Mouse (Mus musculus) midbrain, embryonic 12.5 days (tissue): ENCODE data around the gene Ddr1. TPM values are rescaled to one million over a fixed set of nuclear protein-coding genes. Genes with fewer than 3 reads are reported as not detected.

Source experiments
- ATAC-seq: fragments of 200-750 bp; cut with Nextera tagmentation; 2 replicates; pipeline ENCODE4 v1.8.0; 2017; ENCODE audit warnings: low read depth, moderate TSS enrichment, moderate library complexity; ENCODE audit not compliant: low FRiP score
- H3K27ac ChIP-seq: fragments of 300-500 bp; sonication (generic); replicated peaks from 2 replicates; pipeline ENCODE4 v1.5.1; 2016; ENCODE audit warnings: mild to moderate bottlenecking
- H3K27me3 ChIP-seq: fragments of 300-500 bp; sonication (generic); 2 replicates; pipeline ENCODE4 v1.6.1; 2016; ENCODE audit warnings: mild to moderate bottlenecking
- H3K36me3 ChIP-seq: fragments of 300-500 bp; sonication (generic); 2 replicates; pipeline ENCODE4 v1.6.1; 2016
- H3K4me1 ChIP-seq: fragments of 300-500 bp; sonication (generic); 2 replicates; pipeline ENCODE4 v1.6.1; 2016
- H3K4me2 ChIP-seq: fragments of 300-500 bp; sonication (generic); replicated peaks from 2 replicates; pipeline ENCODE4 v1.6.1; 2016; ENCODE audit warnings: mild to moderate bottlenecking, moderate library complexity
- H3K4me3 ChIP-seq: fragments of 300-500 bp; sonication (generic); 2 replicates; pipeline ENCODE4 v1.5.1; 2016; ENCODE audit warnings: mild to moderate bottlenecking
- H3K9ac ChIP-seq: fragments of 300-500 bp; sonication (generic); replicated peaks from 2 replicates; pipeline ENCODE4 v1.6.1; 2016; ENCODE audit warnings: mild to moderate bottlenecking, moderate library complexity
- H3K9me3 ChIP-seq: fragments of 300-500 bp; sonication (generic); 2 replicates; pipeline ENCODE4 v1.6.1; 2016; ENCODE audit warnings: mild to moderate bottlenecking
- WGBS: fragments of 180-500 bp; shearing (Covaris S2); methylation state at CpG from one replicate; pipeline ENCODE4 v1.1.7; 2016; 5-methylcytosine and 5-hydroxymethylcytosine counted together
- polyA plus RNA-seq: library from polyadenylated mRNA; unstranded; fragments of >200 nt; fragmentation: Nextera tagmentation; extraction: Ambion mirVana; gene quantifications from 2 replicates; pipeline ENCODE4 v1.2.1, GENCODE M21; 2016

Gene Ddr1
- polyA plus RNA-seq = 201 and 218 TPM in 2 replicates

DNA sequence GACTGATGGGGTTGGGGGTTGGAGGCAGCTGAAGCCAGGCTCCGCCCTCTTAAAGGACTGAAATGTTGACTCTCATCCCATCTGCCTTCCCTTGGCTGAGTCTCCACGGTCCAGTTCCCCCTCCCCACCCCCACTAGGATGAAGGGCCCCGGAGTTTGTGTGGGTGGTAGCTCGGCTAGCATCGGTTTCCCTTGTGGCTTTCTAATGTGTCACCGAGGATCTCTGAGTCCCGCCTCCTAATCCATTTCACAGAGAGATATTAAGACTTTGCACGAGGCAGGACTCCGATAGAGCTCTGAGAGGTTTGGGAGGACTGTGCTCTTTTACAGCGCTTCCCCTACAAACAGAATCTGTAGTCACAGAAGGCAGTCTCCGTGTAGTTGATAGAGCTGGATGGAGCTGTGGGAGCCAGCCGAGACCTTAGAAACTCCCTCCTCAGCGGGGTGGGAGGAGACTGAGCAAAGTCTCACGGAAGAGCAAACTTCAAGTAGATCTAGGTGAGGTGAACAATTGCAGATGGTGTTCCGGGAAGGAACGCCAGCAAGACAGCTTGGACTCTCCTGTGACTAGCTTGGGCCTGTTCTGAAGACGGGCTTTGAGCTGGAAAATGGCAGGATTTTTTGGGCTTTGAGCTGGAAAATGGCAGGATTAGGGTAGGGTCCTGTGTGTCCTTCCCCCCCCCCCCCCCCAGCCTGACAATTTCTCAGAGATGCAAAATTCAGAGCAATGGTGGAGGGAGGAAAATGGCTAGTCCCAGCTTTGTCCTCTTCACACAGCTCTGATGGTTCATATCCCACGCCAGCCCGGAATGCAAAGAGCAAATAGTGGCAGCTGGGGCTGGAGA is at the start of gene Ddr1:
TSS of gene Ddr1 (minus strand) at position 1 of the 844 bp plus-strand sequence.
- Histone ChIP-seq H3K36me3 (no peaks in the 10 kb centered on the region), H3K9ac (peak within 1 kb of the TSS; percentile 94), H3K27ac (peak within 1 kb of the TSS; percentile 100), H3K4me1 (peaks cover 42% of the 10 kb centered on the region), H3K9me3 (no peaks in the 10 kb centered on the region), H3K4me2 (peak within 1 kb of the TSS; percentile 84), H3K4me3 (peak within 1 kb of the TSS; percentile 89), H3K27me3 (no peaks in the 10 kb centered on the region)
- peak; percentile 74 for ATAC-seq
- 1% methylated on average over 19 of the region's 19 CpGs for WGBS

DNA sequence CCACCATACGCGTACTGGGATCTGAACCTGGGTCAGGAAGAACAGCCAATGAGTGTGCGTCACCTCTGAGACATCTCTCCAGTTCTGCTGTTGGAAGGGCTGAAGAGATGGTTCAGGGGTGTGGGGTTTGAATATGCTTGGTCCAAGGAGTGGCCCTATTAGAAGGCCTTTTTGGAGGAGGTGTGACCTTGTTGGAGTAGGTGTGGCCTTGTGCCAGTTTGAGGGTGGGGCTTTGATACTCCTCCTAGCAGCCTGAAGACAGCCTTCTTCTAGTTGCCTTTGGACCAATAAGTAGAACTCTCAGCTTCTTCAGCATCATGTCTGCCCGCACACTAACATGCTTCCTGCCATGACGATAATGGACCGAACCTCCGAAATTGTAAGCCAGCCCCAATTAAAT is 49.2 kb upstream of the Ddr1 start:
- Histone ChIP-seq H3K27me3 (no peaks in the 10 kb centered on the region), H3K36me3 (no peaks in the 10 kb centered on the region), H3K9me3 (no peaks in the 10 kb centered on the region), H3K4me2 (no peak overlapping the region), H3K4me1 (no peaks in the 10 kb centered on the region), H3K9ac (no peak overlapping the region), H3K27ac (no peak overlapping the region), H3K4me3 (no peak overlapping the region)
- WGBS = 95% methylated on average over 7 of the region's 7 CpGs
- ATAC-seq = no peak

DNA sequence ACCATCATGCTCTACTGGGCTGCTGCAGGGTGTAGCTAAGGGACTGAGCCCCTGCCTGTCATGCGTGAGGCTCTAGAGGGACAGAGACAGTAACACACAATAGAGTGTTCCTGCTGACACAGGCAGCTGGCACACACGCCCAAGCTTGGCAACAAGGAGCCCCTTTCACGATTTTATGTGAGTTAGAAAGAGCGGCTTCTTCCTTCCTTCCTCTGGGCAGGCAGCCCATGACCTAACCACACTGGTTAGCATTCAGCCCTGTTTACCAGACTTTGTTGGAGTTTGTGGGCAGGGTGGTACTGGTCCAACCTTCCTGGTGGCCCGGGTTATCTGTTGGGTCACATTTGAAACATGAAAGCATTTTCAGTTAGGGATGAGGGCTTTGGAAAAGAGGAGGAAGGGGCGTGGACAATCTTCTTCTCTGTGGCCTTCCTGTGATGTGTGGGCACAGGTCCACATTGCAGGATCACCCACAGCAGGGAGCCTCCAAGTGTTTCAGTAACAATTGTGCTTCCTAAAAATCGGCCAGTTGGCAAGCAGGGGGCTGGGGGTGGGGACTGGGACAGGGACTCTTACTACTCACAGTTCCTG is 47.9 kb upstream of the Ddr1 start:
- ATAC-seq = no peak
- Histone ChIP-seq H3K36me3 (no peaks in the 10 kb centered on the region), H3K4me1 (no peaks in the 10 kb centered on the region), H3K4me3 (no peak overlapping the region), H3K27me3 (no peaks in the 10 kb centered on the region), H3K4me2 (no peak overlapping the region), H3K27ac (no peak overlapping the region), H3K9me3 (no peaks in the 10 kb centered on the region), H3K9ac (no peak overlapping the region)
- 67% methylated on average over 7 of the region's 7 CpGs for WGBS

DNA sequence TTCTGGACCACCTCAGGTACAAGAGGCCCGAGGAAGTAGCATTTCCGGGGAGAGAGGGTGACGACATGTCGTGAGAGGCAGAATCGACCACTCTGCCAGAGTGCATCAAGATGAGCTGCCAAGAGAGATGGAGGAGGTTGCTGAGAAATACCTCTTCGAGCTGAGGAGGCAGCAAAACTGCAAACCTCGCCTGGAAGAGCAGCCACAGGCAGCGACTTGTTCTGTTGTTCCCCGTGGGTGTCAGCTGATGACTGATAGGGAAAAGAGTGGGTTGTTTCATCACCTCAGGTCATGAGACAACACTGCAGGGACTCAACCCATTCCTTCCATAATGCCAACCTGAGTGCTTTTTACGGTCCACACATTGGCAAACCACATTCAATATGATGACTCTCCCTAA is 45.3 kb upstream of the Ddr1 start:
- Histone ChIP-seq H3K9me3 (no peaks in the 10 kb centered on the region), H3K4me1 (no peaks in the 10 kb centered on the region), H3K9ac (no peak overlapping the region), H3K4me2 (no peak overlapping the region), H3K4me3 (no peak overlapping the region), H3K36me3 (no peaks in the 10 kb centered on the region), H3K27ac (no peak overlapping the region), H3K27me3 (no peaks in the 10 kb centered on the region)
- ATAC-seq = no peak
- 85% methylated on average over 10 of the region's 10 CpGs for WGBS

DNA sequence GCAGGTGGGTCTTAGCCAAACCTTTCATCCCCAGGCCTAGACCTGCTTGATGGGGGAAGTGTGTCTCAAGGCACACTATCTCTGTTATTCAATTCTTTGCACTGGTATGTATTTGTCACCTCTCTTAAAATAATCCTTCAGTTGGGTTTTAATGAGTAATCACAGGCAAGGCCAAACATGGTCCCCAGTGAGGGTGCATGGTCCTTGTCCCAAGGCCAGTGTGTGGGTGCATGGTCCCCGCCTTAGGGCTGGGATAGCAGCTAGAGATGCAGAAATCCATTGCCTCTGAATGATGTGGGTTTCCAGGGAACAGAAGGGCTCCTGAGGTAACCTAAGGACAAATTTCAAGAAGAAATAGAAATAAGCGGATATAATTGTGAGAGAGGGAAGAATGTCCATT is 39.9 kb upstream of the Ddr1 start:
- 99% methylated on average over 2 of the region's 2 CpGs for WGBS

DNA sequence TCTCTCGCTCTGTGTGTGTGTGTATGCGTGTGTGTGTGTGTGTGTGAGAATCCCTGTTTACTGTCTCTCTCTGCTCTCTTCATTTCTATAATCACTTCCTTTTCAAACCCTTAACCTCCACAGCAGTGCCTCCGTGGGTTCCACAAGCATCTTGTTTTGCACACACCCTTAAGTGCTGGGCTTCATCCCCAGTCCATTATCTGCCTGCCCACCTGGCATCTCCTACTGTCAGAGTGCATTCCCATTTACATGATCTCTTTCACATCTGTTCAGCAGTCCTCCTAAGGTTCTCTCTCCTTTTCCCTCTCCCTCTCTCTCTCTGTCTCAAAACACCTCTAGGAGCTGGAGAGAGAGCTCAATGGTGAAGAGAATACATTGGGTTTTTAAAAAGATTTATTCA is 38.5 kb upstream of the Ddr1 start:
- Histone ChIP-seq H3K9me3 (no peaks in the 10 kb centered on the region), H3K9ac (no peak overlapping the region), H3K4me3 (no peak overlapping the region), H3K36me3 (no peaks in the 10 kb centered on the region), H3K27ac (no peak overlapping the region), H3K4me2 (no peak overlapping the region), H3K4me1 (no peaks in the 10 kb centered on the region), H3K27me3 (0 out of 2 replicates have a peak, but pooled peaks cover 9% of the 10 kb centered on the region)
- ATAC-seq = no peak
- WGBS = 74% methylated on average over 3 of the region's 3 CpGs

More for the DNA sequence above, 39.9 kb upstream of the Ddr1 start:
- Histone ChIP-seq H3K36me3 (no peaks in the 10 kb centered on the region), H3K9me3 (no peaks in the 10 kb centered on the region), H3K27me3 (0 out of 2 replicates have a peak, but pooled peaks cover 2% of the 10 kb centered on the region), H3K4me2 (no peak overlapping the region), H3K4me3 (no peak overlapping the region), H3K27ac (no peak overlapping the region), H3K4me1 (no peaks in the 10 kb centered on the region), H3K9ac (no peak overlapping the region)
- no peak for ATAC-seq

DNA sequence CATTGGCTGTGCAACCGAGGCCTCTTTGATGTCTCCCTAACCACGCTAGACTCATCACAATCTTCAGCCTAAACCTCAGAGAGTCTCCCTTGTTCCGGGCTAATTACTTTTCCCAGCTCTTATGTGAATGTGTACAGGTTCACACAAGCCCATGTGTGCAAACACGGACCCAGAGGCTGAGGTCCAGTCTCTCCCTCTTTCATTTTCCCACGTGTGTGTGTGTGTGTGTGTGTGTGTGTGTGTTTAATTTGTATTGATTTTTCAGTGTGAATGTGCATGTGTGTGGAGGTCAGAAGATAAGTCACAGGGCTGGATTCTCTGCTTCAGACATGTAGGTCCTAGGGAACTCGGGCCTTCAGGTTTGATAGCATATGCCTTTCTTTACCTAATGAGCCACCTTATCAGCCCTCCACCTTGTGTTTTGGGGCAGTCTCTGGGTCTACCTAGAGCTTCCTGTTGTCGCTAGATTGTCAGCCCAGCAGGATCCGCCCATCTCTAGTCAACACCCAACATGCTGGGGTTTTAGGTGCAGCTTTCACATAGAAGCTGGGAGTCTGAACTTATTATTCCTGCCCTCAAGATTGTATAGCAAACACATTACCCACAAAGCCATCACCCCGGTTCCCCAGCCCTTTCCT is 37.3 kb upstream of the Ddr1 start:
- Histone ChIP-seq H3K4me2 (no peak overlapping the region), H3K36me3 (no peaks in the 10 kb centered on the region), H3K27ac (no peak overlapping the region), H3K4me3 (no peak overlapping the region), H3K9ac (no peak overlapping the region), H3K27me3 (peaks cover 9% of the 10 kb centered on the region; the same call in 1 of the 2 replicates), H3K9me3 (no peaks in the 10 kb centered on the region), H3K4me1 (no peaks in the 10 kb centered on the region)
- no peak for ATAC-seq
- 82% methylated on average over 9 of the region's 9 CpGs for WGBS

DNA sequence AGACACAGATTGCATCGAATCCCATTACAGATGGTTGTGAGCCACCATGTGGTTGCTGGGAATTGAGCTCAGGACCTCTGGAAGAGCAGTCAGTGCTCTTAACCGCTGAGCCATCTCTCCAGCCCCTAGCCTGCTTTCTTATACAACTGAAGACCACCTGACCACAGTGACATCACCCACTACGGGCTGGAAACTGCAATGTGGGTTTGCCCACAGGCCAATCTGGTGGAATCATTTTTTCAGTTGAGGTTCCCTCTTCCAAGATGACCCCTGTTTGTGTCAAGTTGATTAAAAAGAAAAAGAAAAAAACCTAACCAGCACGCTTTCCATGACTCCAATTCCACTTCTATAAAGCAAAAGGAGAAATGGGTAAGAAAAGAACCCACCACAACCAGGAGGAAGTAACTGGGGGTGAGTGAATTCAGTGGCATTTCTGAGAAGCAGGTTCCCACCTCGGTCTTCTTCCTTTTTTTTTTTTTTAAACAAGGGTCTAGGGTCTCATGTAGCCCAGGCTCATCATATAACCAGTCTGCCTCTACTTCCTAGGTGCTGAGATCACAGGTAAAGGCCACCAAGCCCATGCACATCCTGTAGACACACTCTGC is 36.0 kb upstream of the Ddr1 start:
- Histone ChIP-seq H3K9me3 (no peaks in the 10 kb centered on the region), H3K9ac (no peak overlapping the region), H3K4me3 (no peak overlapping the region), H3K36me3 (no peaks in the 10 kb centered on the region), H3K4me1 (no peaks in the 10 kb centered on the region), H3K4me2 (no peak overlapping the region), H3K27me3 (peaks cover 9% of the 10 kb centered on the region; the same call in 1 of the 2 replicates), H3K27ac (no peak overlapping the region)
- 80% methylated on average over 5 of the region's 5 CpGs for WGBS
- no peak for ATAC-seq

DNA sequence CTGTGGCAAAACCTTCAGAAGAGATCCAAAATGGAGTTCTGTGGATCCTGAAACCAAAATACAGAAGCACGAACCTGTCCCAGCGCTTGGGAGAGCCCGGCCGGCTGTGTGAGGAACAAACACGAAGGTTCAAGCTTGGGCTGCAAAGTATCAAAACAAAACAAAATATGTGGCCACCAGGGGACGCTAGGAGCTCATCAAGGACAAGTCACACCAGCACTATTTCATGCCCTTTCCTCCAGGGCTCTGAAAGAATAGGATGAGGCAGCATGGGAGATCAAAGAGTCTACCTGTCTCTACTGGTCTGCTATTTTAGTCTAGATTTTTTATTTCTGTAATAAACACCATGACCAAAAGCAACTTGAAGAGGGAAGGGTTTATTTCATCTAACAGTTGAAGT is 35.3 kb upstream of the Ddr1 start:
- Histone ChIP-seq H3K9me3 (no peaks in the 10 kb centered on the region), H3K9ac (no peak overlapping the region), H3K4me3 (no peak overlapping the region), H3K36me3 (no peaks in the 10 kb centered on the region), H3K4me1 (no peaks in the 10 kb centered on the region), H3K4me2 (no peak overlapping the region), H3K27ac (no peak overlapping the region), H3K27me3 (peaks cover 9% of the 10 kb centered on the region; the same call in 1 of the 2 replicates)
- WGBS = 17% methylated on average over 6 of the region's 6 CpGs
- ATAC-seq = no peak

DNA sequence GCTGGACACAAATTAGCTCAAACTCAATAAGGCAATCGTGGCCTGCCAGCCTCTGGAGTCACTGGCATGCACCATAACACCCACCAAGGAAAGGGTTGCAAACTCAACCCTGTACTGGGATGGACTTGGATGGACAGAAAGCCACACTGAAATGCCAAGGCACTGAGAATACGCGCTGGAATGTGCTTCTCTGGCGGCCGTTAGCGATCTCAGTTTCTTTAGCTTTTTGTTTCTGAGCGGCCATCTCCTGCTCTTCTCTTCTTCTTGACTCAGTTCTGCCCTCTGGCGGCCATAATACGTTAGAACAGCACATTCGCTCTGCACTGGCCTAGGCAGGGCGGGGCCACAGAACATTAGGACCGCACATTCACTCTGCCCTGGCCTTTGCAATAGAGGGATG is 33.3 kb upstream of the Ddr1 start:
- Histone ChIP-seq H3K36me3 (no peaks in the 10 kb centered on the region), H3K4me3 (no peak overlapping the region), H3K27me3 (peaks cover 9% of the 10 kb centered on the region; the same call in 1 of the 2 replicates), H3K9ac (no peak overlapping the region), H3K4me1 (no peaks in the 10 kb centered on the region), H3K27ac (no peak overlapping the region), H3K4me2 (peak overlapping the region; percentile 10; the same call in 1 of the 2 replicates), H3K9me3 (no peaks in the 10 kb centered on the region)
- WGBS = 10% methylated on average over 12 of the region's 12 CpGs
- ATAC-seq = peak; percentile 71; the same call in 1 of the 2 replicates

DNA sequence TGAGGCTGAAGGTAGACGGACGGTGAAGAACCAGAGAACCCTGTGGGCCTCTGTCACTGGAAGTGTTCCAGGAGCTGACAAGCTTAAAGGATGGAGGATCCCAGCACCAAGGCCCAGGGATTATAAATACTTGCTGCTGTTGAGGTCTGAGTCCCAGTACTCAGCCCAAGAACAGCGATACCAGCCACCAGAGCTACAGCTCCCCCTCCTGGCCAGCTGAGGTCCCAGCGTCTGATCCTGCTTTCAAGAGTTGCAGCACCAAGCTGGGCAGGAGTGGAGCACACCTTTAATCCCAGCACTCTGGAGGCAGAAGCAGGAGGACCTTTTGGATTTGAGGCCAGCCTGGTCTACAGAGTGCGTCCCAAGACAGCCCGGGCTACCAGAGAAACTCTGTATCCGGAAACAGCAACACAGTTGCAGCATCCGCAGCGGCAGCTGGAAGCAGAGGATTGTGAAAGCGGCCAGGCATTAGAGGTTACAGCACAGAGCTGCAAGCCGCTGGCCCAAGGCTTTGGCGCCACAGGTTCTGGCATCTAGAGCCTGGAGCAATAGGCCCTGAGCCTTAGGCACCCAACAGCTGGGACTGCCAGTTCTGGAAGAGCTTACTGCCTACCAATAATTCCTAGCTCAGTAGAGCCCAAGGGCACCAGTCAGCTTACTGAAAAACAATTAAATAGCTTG is 32.0 kb upstream of the Ddr1 start:
- ATAC-seq = peak; percentile 47; the same call in 1 of the 2 replicates

More for the DNA sequence above, 32.0 kb upstream of the Ddr1 start:
- no peaks in the 10 kb centered on the region for H3K36me3 ChIP-seq
- H3K4me3 ChIP-seq = no peak overlapping the region
- no peaks in the 10 kb centered on the region for H3K9me3 ChIP-seq
- H3K27ac ChIP-seq = no peak overlapping the region
- H3K27me3 ChIP-seq = peaks cover 9% of the 10 kb centered on the region; the same call in 1 of the 2 replicates
- H3K4me2 ChIP-seq = no peak overlapping the region
- 39% methylated on average over 12 of the region's 12 CpGs for WGBS
- no peaks in the 10 kb centered on the region for H3K4me1 ChIP-seq
- no peak overlapping the region for H3K9ac ChIP-seq
